Mouse (Mus musculus) neural tube, embryonic 12.5 days (tissue): ENCODE results near the gene Suds3. TPM values are rescaled to one million over a fixed set of nuclear protein-coding genes. Genes with fewer than 3 reads are reported as not detected.

Experiments used
- ATAC-seq: fragments of 200-750 bp; cut with Nextera tagmentation; 2 replicates; pipeline ENCODE4 v1.8.0; 2017; ENCODE audit warnings: low read depth, mild to moderate bottlenecking, moderate TSS enrichment, moderate library complexity; ENCODE audit not compliant: low FRiP score
- H3K27ac ChIP-seq: fragments of 300-500 bp; sonication (generic); 2 replicates; pipeline ENCODE4 v1.5.1; 2016
- H3K27me3 ChIP-seq: fragments of 300-500 bp; sonication (generic); replicated peaks from 2 replicates; pipeline ENCODE4 v1.6.1; 2016; ENCODE audit warnings: mild to moderate bottlenecking
- H3K36me3 ChIP-seq: fragments of 300-500 bp; sonication (generic); 2 replicates; pipeline ENCODE4 v1.6.1; 2016; ENCODE audit warnings: mild to moderate bottlenecking
- H3K4me1 ChIP-seq: fragments of 300-500 bp; sonication (generic); 2 replicates; pipeline ENCODE4 v1.6.1; 2016
- H3K4me2 ChIP-seq: fragments of 300-500 bp; sonication (generic); replicated peaks from 2 replicates; pipeline ENCODE4 v1.6.1; 2016; ENCODE audit warnings: mild to moderate bottlenecking
- H3K4me3 ChIP-seq: fragments of 300-500 bp; sonication (generic); 2 replicates; pipeline ENCODE4 v1.5.1; 2016
- H3K9ac ChIP-seq: fragments of 300-500 bp; sonication (generic); 2 replicates; pipeline ENCODE4 v1.6.1; 2016; ENCODE audit warnings: mild to moderate bottlenecking
- H3K9me3 ChIP-seq: fragments of 300-500 bp; sonication (generic); 2 replicates; pipeline ENCODE4 v1.6.1; 2016; ENCODE audit warnings: mild to moderate bottlenecking
- WGBS: fragments of 180-500 bp; shearing (Covaris S2); methylation state at CpG from one replicate; pipeline ENCODE4 v1.1.7; 2016; 5-methylcytosine and 5-hydroxymethylcytosine counted together
- polyA plus RNA-seq: library from polyadenylated mRNA; unstranded; fragments of >200 nt; fragmentation: Nextera tagmentation; extraction: Ambion mirVana; gene quantifications from 2 replicates; pipeline ENCODE4 v1.2.1, GENCODE M21; 2016

The Suds3 gene
- polyA plus RNA-seq, 1 experiment from 2014 or later: 112 TPM

DNA sequence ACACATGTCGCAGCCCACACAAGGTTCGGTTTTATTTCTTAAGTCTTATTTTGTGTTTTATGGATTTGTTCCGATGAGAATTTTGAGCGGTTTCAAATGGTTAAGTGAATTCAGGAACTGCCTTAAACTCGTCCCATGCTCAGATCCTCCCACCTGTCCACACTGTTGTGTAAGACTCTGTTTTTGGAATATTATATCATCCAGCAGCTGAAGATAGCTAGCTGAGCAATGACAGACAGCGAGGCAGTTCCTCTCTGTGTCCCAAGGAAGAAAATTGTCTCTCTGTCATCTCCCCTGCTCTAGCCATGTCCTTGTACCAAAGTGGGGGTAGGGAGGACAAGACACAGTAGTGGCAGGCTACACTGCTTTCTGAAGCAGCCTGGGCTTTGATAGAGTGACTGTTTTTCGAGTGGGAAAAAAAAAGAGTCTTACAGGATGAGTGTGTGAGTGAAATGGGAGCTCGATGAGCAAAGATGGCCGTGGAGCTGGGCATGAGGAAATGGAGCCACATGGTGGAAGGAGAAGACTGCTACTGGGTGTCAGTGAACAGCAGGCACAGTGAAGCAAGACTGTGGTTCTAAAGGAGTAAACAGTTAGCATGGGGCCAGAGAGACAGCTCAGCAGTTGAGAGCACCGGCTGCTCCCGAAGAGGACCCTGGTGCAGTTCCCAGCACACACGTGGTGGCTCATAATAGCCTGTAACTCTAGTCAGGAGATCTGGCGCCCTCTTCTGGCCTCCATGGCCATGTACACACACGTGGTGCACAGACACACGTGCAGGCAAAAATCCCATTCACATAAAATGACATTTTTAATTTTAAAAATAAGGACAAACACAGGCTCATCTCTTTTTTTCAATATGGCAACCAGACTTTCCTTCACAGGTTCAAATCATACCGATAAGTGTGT, 31.5 kb upstream of the Suds3 start:
- no peaks in the 10 kb centered on the region for H3K9me3 ChIP-seq
- no peak overlapping the region for H3K4me2 ChIP-seq
- no peak overlapping the region for H3K9ac ChIP-seq
- ATAC-seq: no peak
- H3K27ac ChIP-seq: no peak overlapping the region
- H3K4me1 ChIP-seq: no peaks in the 10 kb centered on the region
- no peak overlapping the region for H3K4me3 ChIP-seq
- H3K27me3 ChIP-seq: no peaks in the 10 kb centered on the region
- no peaks in the 10 kb centered on the region for H3K36me3 ChIP-seq
- 91% methylated on average over 16 of the region's 16 CpGs for WGBS

DNA sequence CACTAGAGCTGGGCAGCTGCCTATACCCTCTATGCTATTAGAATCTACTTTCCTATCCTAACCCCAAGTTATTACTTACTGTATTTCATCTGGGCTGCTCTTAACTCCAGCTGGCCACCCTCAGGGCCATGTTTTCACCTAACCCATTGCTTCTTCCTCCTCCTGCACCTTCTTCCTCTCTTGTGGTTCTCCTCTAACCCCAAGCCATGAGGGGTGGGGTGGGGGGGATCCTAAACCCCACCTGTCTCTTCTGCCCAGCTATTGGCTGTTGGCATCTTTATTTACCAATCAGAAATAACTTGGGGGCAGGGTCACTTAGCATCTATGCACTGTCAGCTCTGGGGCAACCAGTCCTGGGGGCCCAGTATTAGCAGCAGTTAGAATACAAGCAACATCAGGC, 30.3 kb upstream of the Suds3 start:
- no peaks in the 10 kb centered on the region for H3K27me3 ChIP-seq
- no peaks in the 10 kb centered on the region for H3K4me1 ChIP-seq
- no peaks in the 10 kb centered on the region for H3K36me3 ChIP-seq
- no peak overlapping the region for H3K4me3 ChIP-seq
- no peak overlapping the region for H3K4me2 ChIP-seq
- H3K27ac ChIP-seq: no peak overlapping the region
- no peak overlapping the region for H3K9ac ChIP-seq
- H3K9me3 ChIP-seq: no peaks in the 10 kb centered on the region
- ATAC-seq: no peak

DNA sequence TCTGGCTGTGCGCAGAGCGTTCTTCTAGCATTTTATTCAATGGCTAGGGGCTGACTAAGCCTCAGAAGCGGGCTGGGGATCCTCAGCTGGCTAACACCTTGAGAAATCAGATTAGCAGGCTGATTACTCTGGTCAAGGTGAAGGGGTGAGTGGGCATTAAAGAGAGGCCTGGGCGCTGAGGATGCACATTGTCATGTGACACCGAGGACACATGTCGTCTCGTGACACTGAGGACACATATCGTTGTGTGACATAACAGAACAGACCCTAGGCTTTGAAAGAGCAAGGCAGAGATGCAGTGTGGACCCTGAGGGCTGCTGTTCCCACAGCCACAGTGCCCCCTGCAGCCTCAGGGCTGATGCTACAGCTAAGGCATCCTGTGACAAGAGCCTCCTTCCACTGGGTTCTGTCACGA, 27.8 kb upstream of the Suds3 start:
- H3K9ac ChIP-seq: no peak overlapping the region
- no peaks in the 10 kb centered on the region for H3K36me3 ChIP-seq
- ATAC-seq: no peak
- H3K27me3 ChIP-seq: no peaks in the 10 kb centered on the region
- 68% methylated on average over 9 of the region's 9 CpGs for WGBS
- no peak overlapping the region for H3K4me2 ChIP-seq
- no peaks in the 10 kb centered on the region for H3K9me3 ChIP-seq
- H3K4me1 ChIP-seq: no peaks in the 10 kb centered on the region
- no peak overlapping the region for H3K27ac ChIP-seq
- no peak overlapping the region for H3K4me3 ChIP-seq

DNA sequence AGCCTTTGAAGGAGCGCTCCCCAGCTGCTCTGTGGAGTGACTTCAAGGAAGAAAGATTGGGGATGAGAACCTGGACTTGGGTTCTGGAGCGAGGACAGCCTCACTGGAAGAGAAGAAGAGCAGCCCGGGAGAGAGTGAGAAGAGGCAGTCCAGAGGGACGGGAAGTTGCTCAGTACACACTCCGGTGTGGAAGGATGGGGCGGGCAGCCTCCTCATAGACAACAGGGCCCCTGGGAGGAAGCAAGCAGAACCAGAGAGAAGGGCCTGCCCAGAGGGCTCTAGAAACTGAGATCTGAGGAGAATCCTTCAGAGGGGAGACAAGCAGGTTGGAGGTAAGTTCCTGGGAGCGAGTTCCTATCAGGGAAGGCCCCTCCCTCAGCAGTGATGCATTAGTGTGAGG, 24.5 kb upstream of the Suds3 start:
- Histone ChIP-seq H3K4me3 (no peak overlapping the region), H3K4me2 (no peak overlapping the region), H3K27me3 (no peaks in the 10 kb centered on the region), H3K9ac (no peak overlapping the region), H3K4me1 (peaks cover 8% of the 10 kb centered on the region; the same call in 1 of the 2 replicates), H3K36me3 (no peaks in the 10 kb centered on the region), H3K9me3 (no peaks in the 10 kb centered on the region), H3K27ac (no peak overlapping the region)
- WGBS: 74% methylated on average over 7 of the region's 7 CpGs
- ATAC-seq: no peak

DNA sequence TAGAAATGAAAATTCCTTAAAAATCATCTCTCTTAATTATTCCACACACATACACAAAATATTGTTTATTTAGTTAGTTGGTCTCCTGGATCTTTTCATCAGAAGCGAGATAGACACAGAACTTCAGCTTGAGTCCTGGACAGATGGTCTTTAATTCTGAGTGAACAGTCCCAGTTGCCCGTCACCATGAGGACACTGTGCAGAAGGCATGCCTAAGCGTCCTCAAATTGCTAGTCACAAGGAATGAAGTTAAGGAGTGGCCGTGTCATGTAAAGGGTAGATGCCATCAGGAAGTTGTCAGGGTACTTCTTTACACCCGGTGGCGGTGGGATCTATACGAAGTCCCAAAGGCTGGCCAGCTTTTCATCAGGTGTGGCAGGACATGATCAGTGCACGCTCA, 23.9 kb upstream of the Suds3 start:
- no peak overlapping the region for H3K27ac ChIP-seq
- ATAC-seq: no peak
- WGBS: 84% methylated on average over 8 of the region's 8 CpGs

DNA sequence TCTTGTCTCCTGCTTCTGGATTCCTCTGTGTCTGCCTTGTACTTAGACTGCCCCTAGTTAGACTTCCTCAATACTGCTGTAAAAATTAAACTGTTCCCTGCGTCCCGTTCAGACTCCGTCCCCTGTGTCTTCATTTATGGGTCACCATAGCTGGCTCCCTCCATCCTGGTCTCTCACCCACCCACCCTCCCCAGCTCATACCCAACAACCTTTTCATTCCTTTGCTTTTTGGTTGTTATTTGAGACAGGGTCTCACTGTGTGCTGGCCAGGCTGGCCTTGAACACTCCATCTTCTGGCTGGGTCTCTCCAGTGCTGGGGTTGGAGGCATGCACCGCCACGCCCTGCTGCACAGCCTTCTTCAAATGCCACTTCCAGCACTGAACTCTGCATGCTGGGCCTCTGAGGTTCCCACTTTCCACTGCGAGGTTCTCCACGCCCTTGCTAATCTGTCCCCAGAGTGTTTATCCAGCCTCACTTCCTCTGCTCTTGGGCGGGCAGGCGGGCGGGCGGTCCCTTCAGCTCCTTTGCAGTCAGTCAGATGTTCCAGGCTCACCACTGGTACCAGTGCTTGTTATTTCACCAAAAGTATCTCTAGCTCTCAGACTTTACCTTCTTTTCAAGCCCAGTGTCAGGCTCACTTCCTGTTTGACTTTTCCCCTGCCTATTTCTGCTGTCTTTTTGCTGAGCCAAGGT, 22.5 kb upstream of the Suds3 start:
- no peak overlapping the region for H3K27ac ChIP-seq
- ATAC-seq: no peak
- no peak overlapping the region for H3K9ac ChIP-seq
- no peaks in the 10 kb centered on the region for H3K9me3 ChIP-seq
- peaks cover 11% of the 10 kb centered on the region; the same call in 1 of the 2 replicates for H3K4me1 ChIP-seq
- H3K36me3 ChIP-seq: no peaks in the 10 kb centered on the region
- no peak overlapping the region for H3K4me3 ChIP-seq
- no peak overlapping the region for H3K4me2 ChIP-seq
- H3K27me3 ChIP-seq: no peaks in the 10 kb centered on the region
- WGBS: 84% methylated on average over 11 of the region's 11 CpGs

More for the DNA sequence above, 23.9 kb upstream of the Suds3 start:
- no peaks in the 10 kb centered on the region for H3K9me3 ChIP-seq
- H3K9ac ChIP-seq: no peak overlapping the region
- H3K36me3 ChIP-seq: no peaks in the 10 kb centered on the region
- no peaks in the 10 kb centered on the region for H3K27me3 ChIP-seq
- peaks cover 11% of the 10 kb centered on the region; the same call in 1 of the 2 replicates for H3K4me1 ChIP-seq
- H3K4me3 ChIP-seq: no peak overlapping the region
- no peak overlapping the region for H3K4me2 ChIP-seq

DNA sequence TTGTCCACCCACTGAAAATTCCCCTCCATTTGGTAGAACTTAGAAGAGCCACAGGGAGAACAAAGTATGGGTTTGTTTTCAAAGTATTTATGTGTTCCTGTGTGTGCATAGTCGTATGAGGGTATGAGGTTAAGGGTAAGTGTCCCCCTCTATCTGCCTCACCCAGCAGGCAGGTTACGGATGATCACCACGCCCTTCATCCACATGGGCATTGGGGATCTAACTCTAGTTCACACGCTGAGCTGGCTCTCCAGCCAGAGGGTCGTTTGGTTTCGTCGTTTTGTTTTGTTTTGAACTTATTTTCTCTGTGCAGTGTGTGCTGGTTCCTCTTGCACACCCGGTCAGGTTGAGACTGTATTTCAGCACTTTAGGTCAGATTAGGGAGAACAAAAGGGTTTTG, 21.7 kb upstream of the Suds3 start:
- H3K9me3 ChIP-seq: no peaks in the 10 kb centered on the region
- H3K4me2 ChIP-seq: no peak overlapping the region
- 80% methylated on average over 8 of the region's 8 CpGs for WGBS
- H3K9ac ChIP-seq: no peak overlapping the region
- H3K4me3 ChIP-seq: no peak overlapping the region
- no peak overlapping the region for H3K27ac ChIP-seq
- ATAC-seq: no peak
- peaks cover 11% of the 10 kb centered on the region; the same call in 1 of the 2 replicates for H3K4me1 ChIP-seq
- H3K27me3 ChIP-seq: no peaks in the 10 kb centered on the region
- no peaks in the 10 kb centered on the region for H3K36me3 ChIP-seq

DNA sequence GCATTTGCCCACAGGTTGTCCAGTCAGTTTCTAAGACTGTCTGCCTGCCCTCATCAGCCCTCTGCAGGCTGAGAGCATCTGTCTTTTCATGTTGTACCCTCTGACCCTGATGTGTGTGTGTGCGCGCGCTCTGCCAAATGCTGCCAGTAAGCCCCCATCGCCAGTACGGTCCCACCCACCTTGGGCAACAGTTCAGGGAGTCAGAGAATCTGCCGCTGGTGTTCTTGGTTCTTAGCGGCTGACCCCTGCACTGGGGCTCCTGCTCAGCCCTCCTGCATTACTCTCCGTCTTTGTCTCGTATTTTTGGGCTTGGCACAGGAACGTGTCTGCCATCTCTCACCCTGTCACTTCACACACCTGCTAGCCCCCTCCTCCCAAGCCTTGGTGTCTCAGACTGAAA, 21.1 kb upstream of the Suds3 start:
- Histone ChIP-seq H3K9ac (no peak overlapping the region), H3K27ac (no peak overlapping the region), H3K9me3 (no peaks in the 10 kb centered on the region), H3K36me3 (no peaks in the 10 kb centered on the region), H3K4me3 (no peak overlapping the region), H3K27me3 (no peaks in the 10 kb centered on the region), H3K4me2 (no peak overlapping the region), H3K4me1 (peaks cover 11% of the 10 kb centered on the region; the same call in 1 of the 2 replicates)
- 69% methylated on average over 10 of the region's 10 CpGs for WGBS
- no peak for ATAC-seq

DNA sequence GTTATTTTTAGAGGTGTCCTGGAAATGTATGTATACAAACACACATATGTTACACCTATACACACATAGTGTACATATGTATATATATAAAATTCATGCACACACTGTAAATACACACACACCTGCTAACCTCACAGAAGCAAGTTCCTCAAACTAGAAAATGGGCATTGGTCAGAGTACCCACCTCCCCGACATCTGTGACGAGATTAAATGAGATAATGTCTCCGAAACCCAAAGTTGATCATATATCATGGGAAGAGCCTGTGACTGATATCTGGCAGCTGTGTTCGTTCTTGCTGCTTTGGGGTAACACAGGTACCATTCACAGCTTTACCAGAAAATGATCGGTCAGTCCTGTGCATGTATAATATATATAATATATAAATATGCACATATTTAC, 20.7 kb upstream of the Suds3 start:
- 93% methylated on average over 5 of the region's 5 CpGs for WGBS
- Histone ChIP-seq H3K36me3 (no peaks in the 10 kb centered on the region), H3K4me2 (no peak overlapping the region), H3K4me3 (no peak overlapping the region), H3K4me1 (peaks cover 11% of the 10 kb centered on the region; the same call in 1 of the 2 replicates), H3K27me3 (no peaks in the 10 kb centered on the region), H3K27ac (no peak overlapping the region), H3K9ac (no peak overlapping the region), H3K9me3 (no peaks in the 10 kb centered on the region)
- no peak for ATAC-seq

DNA sequence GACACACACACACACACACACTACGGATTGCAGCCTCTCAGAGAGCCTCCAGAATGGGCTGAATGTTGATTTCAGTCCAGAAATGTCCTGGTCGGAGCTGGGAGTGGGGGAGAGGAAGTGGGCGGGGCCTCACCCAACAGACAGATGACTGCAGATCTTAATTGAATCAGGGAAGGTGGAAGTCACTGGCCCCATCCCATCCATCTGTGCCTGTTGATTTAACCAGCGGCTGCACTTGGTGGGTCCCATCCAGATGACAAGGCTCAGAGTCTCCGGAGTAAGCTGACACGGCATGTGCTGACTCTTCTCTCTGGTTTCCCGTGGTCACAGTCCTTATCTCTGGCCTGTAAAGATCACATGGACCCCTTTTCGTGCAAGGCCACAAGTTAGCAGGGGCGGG, 20.0 kb upstream of the Suds3 start:
- no peak overlapping the region for H3K27ac ChIP-seq
- peaks cover 11% of the 10 kb centered on the region; the same call in 1 of the 2 replicates for H3K4me1 ChIP-seq
- H3K4me3 ChIP-seq: no peak overlapping the region
- ATAC-seq: no peak
- no peaks in the 10 kb centered on the region for H3K27me3 ChIP-seq
- H3K9me3 ChIP-seq: no peaks in the 10 kb centered on the region
- H3K36me3 ChIP-seq: no peaks in the 10 kb centered on the region
- 40% methylated on average over 9 of the region's 9 CpGs for WGBS
- H3K9ac ChIP-seq: no peak overlapping the region
- H3K4me2 ChIP-seq: peak overlapping the region; percentile 12; the same call in 1 of the 2 replicates

DNA sequence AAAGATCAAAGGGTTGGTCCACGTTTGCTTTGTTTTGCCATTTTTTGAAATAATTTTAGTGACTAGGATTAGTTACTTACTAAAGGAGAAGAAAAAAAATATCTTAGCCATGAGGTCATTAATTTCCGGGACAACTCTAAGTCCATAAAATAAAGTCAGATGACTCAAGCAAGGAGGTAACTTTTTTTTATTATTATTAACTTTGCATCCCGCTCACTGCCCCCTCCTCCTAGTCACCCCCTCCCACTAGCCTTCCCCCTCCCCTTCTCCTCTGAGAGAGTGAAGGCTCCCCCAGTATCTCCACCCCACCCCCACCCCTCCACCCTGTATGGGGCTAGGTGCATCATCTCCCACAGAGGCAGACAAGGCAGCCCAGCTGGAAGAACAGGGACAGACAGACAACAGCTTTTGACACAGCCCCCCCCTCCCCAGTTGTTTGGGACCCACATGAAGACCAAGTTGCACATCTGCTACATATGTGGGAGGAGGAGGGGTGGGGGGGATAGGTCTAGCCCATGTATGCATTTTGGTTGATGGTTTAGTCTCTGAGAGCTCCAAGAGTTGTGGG, 19.1 kb upstream of the Suds3 start:
- H3K9ac ChIP-seq: no peak overlapping the region
- no peaks in the 10 kb centered on the region for H3K36me3 ChIP-seq
- no peak overlapping the region for H3K4me3 ChIP-seq
- H3K9me3 ChIP-seq: no peaks in the 10 kb centered on the region
- peaks cover 11% of the 10 kb centered on the region; the same call in 1 of the 2 replicates for H3K4me1 ChIP-seq
- no peak for ATAC-seq
- no peaks in the 10 kb centered on the region for H3K27me3 ChIP-seq
- 87% methylated on average over 3 of the region's 3 CpGs for WGBS
- no peak overlapping the region for H3K27ac ChIP-seq
- H3K4me2 ChIP-seq: no peak overlapping the region
